Mouse (Mus musculus) stomach, embryonic 15.5 days (tissue): ENCODE data around the gene Hist1h3b. TPM values are rescaled to one million over a fixed set of nuclear protein-coding genes. Genes with fewer than 3 reads are reported as not detected.
A peak's percentile ranks its signal among the peaks of the same experiment; 100 is the strongest.

Experiments used
- ATAC-seq: fragments of 200-750 bp; cut with Nextera tagmentation; 2 replicates; pipeline ENCODE4 v1.8.0; 2017; ENCODE audit warnings: low read depth, moderate number of reproducible peaks, moderate TSS enrichment; ENCODE audit not compliant: insufficient read depth, low FRiP score
- H3K27ac ChIP-seq: fragments of 300-500 bp; sonication (generic); 2 replicates; pipeline ENCODE4 v1.5.1; 2015; ENCODE audit warnings: mild to moderate bottlenecking, inconsistent platforms
- H3K27me3 ChIP-seq: fragments of 300-500 bp; sonication (generic); replicated peaks from 2 replicates; pipeline ENCODE4 v1.6.1; 2015; ENCODE audit warnings: inconsistent platforms
- H3K36me3 ChIP-seq: fragments of 300-500 bp; sonication (generic); 2 replicates; pipeline ENCODE4 v1.6.1; 2015; ENCODE audit warnings: inconsistent platforms
- H3K4me1 ChIP-seq: fragments of 300-500 bp; sonication (generic); 2 replicates; pipeline ENCODE4 v1.6.1; 2015; ENCODE audit warnings: inconsistent platforms
- H3K4me2 ChIP-seq: fragments of 300-500 bp; sonication (generic); 2 replicates; pipeline ENCODE4 v1.6.1; 2015; ENCODE audit warnings: mild to moderate bottlenecking, inconsistent platforms
- H3K4me3 ChIP-seq: fragments of 300-500 bp; sonication (generic); replicated peaks from 2 replicates; pipeline ENCODE4 v1.5.1; 2015; ENCODE audit warnings: inconsistent platforms
- H3K9ac ChIP-seq: fragments of 300-500 bp; sonication (generic); 2 replicates; pipeline ENCODE4 v1.6.1; 2015; ENCODE audit warnings: inconsistent platforms
- H3K9me3 ChIP-seq: fragments of 300-500 bp; sonication (generic); 2 replicates; pipeline ENCODE4 v1.6.1; 2016; ENCODE audit warnings: inconsistent platforms
- WGBS: fragments of 180-500 bp; shearing (Covaris S2); methylation state at CpG from one replicate; pipeline ENCODE4 v1.1.7; 2015; 5-methylcytosine and 5-hydroxymethylcytosine counted together
- polyA plus RNA-seq: library from polyadenylated mRNA; unstranded; fragments of >200 nt; fragmentation: Nextera tagmentation; extraction: Ambion mirVana; gene quantifications from 2 replicates; pipeline ENCODE4 v1.2.1, GENCODE M21; 2015

The Hist1h3b gene
- polyA plus RNA-seq, 1 experiment from 2014 or later: 10.6 TPM

DNA sequence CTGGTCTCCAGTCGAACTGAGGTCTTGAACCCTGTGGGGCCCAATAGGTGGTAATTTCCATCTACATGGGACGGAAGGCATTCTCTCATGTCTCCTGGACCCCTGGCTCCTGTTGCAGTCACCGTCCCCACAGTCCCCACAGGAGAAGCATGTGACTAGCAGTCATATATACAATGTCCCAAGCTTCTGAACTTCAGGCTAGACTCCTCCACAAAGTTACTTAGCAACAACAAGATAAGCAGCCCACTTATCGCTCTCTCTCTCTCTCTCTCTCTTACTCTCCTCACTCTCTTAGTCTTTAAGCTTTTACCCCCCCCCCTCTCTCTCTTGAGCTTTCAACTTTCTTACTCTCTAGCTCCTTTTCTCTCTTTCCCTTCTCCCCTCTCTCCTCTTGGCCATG, 27.8 kb upstream of the Hist1h3b start:
- H3K4me3 ChIP-seq: no peak overlapping the region
- H3K4me2 ChIP-seq: no peak overlapping the region
- no peak overlapping the region for H3K9ac ChIP-seq
- no peak overlapping the region for H3K27ac ChIP-seq
- no peak for ATAC-seq
- no peaks in the 10 kb centered on the region for H3K9me3 ChIP-seq
- H3K36me3 ChIP-seq: no peaks in the 10 kb centered on the region
- 71% methylated on average over 4 of the region's 4 CpGs for WGBS
- no peaks in the 10 kb centered on the region for H3K27me3 ChIP-seq
- H3K4me1 ChIP-seq: no peaks in the 10 kb centered on the region

DNA sequence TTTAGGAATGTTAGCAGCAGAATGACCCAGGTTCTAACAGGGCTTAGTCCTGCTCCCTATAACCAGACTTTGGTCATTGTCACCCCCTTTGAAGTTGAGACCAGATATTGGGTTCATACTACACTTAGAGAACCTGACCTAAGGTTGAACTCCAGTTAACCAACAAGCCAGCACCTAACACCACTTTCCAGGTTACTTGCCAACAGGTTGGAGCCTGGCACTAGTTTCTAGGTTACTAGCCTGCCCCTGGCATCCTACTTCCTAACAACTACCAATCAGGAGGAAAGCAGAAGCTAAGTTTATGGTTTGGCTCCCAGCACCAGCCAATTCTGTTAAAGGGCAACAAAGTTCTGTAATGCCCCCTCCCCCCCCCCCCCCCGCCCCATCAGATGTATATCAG, 26.9 kb upstream of the Hist1h3b start:
- WGBS: no CpG with 5 or more reads among the region's 1 CpGs
- H3K9ac ChIP-seq: no peak overlapping the region
- no peak overlapping the region for H3K4me3 ChIP-seq
- H3K4me2 ChIP-seq: no peak overlapping the region
- no peak overlapping the region for H3K27ac ChIP-seq
- no peaks in the 10 kb centered on the region for H3K27me3 ChIP-seq
- H3K4me1 ChIP-seq: no peaks in the 10 kb centered on the region
- no peak for ATAC-seq
- no peaks in the 10 kb centered on the region for H3K36me3 ChIP-seq
- no peaks in the 10 kb centered on the region for H3K9me3 ChIP-seq

GRCm38 (mm10) chr13:23728472-23729191, 23.4 kb upstream of the Hist1h3b start:
- Histone ChIP-seq H3K27ac (peak overlapping the region; percentile 4; the same call in 1 of the 2 replicates), H3K36me3 (no peaks in the 10 kb centered on the region), H3K4me2 (no peak overlapping the region), H3K27me3 (no peaks in the 10 kb centered on the region), H3K9me3 (no peaks in the 10 kb centered on the region), H3K9ac (no peak overlapping the region), H3K4me3 (no peak overlapping the region), H3K4me1 (no peaks in the 10 kb centered on the region)
- ATAC-seq: no peak
- WGBS: 81% methylated on average over 18 of the region's 18 CpGs

- H3K27me3 ChIP-seq: no peaks in the 10 kb centered on the region
- no peak overlapping the region for H3K4me2 ChIP-seq
- H3K36me3 ChIP-seq: no peaks in the 10 kb centered on the region
- H3K4me3 ChIP-seq: no peak overlapping the region
- H3K27ac ChIP-seq: peak overlapping the region; percentile 4; the same call in 1 of the 2 replicates
- 89% methylated on average over 9 of the region's 9 CpGs for WGBS
- no peak for ATAC-seq
- no peak overlapping the region for H3K9ac ChIP-seq
- H3K9me3 ChIP-seq: no peaks in the 10 kb centered on the region
- no peaks in the 10 kb centered on the region for H3K4me1 ChIP-seq
Measured at GRCm38 (mm10) chr13:23729192-23729525, 22.9 kb upstream of the Hist1h3b start.

- Histone ChIP-seq H3K4me3 (no peak overlapping the region), H3K4me1 (no peaks in the 10 kb centered on the region), H3K36me3 (no peaks in the 10 kb centered on the region), H3K27me3 (no peaks in the 10 kb centered on the region), H3K9me3 (no peaks in the 10 kb centered on the region), H3K4me2 (no peak overlapping the region), H3K9ac (no peak overlapping the region), H3K27ac (no peak overlapping the region)
- ATAC-seq: no peak
- WGBS: 90% methylated on average over 5 of the region's 5 CpGs
Measured at GRCm38 (mm10) chr13:23729706-23730105, 22.4 kb upstream of the Hist1h3b start.

GRCm38 (mm10) chr13:23730479-23730878, 21.6 kb upstream of the Hist1h3b start:
- 18% methylated on average over 8 of the region's 8 CpGs for WGBS
- H3K4me3 ChIP-seq: no peak overlapping the region
- no peak overlapping the region for H3K4me2 ChIP-seq
- H3K9me3 ChIP-seq: no peaks in the 10 kb centered on the region
- H3K27me3 ChIP-seq: no peaks in the 10 kb centered on the region
- H3K4me1 ChIP-seq: no peaks in the 10 kb centered on the region
- no peak overlapping the region for H3K27ac ChIP-seq
- H3K36me3 ChIP-seq: no peaks in the 10 kb centered on the region
- H3K9ac ChIP-seq: no peak overlapping the region
- peak; percentile 72 for ATAC-seq

- Histone ChIP-seq H3K4me2 (no peak overlapping the region), H3K36me3 (no peaks in the 10 kb centered on the region), H3K27me3 (no peaks in the 10 kb centered on the region), H3K9me3 (no peaks in the 10 kb centered on the region), H3K4me3 (no peak overlapping the region), H3K4me1 (no peaks in the 10 kb centered on the region), H3K27ac (no peak overlapping the region), H3K9ac (no peak overlapping the region)
- WGBS: 25% methylated on average over 8 of the region's 8 CpGs
- no peak for ATAC-seq
Measured at GRCm38 (mm10) chr13:23732156-23732804, 19.8 kb upstream of the Hist1h3b start.

DNA sequence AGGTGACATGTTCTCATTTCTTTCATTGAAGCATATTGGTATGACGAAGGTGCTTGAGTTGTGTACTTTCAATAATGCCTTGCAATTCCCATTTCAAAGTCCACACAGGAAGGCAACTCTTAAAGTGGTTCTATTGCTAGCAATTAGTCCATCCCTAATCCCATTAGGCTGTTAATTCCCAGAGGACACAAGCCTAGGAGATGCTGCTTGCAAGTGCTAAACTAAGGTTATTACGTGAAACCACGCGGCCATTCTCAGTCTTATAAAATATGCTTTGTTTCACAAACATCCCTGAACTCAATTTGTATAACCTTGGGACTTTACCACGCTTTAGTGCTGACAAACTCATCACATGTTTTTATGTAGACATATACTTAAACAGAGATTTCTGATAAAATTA, 15.0 kb upstream of the Hist1h3b start:
- 88% methylated on average over 5 of the region's 5 CpGs for WGBS

DNA sequence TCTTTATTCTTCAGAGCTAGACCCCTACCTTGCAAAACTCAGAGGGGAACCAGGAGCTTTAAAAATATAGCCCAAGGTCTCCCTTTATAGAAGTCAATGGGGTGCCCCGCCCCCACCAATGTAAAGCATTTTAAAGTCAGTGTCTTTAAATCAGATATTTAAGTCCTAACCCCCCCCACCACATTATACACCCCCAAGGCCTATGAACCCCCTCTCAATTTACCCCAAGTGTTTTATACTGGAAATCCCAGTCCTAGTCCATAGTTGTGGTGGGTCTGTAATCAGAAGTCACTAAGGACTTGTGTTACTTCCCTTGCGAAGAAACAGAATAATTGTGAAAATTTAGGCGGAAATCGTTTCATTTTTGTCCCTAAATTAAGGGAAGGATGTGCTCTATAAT, 14.0 kb upstream of the Hist1h3b start:
- H3K4me3 ChIP-seq: peak overlapping the region; percentile 64; the same call in 1 of the 2 replicates
- H3K36me3 ChIP-seq: no peaks in the 10 kb centered on the region
- H3K4me2 ChIP-seq: peak overlapping the region; percentile 95
- ATAC-seq: no peak
- peak overlapping the region; percentile 99 for H3K27ac ChIP-seq
- no peaks in the 10 kb centered on the region for H3K9me3 ChIP-seq
- H3K9ac ChIP-seq: no peak overlapping the region
- 25% methylated on average over 4 of the region's 4 CpGs for WGBS
- no peaks in the 10 kb centered on the region for H3K4me1 ChIP-seq
- no peaks in the 10 kb centered on the region for H3K27me3 ChIP-seq

More for the DNA sequence above, 15.0 kb upstream of the Hist1h3b start:
- Histone ChIP-seq H3K4me3 (no peak overlapping the region), H3K4me1 (no peaks in the 10 kb centered on the region), H3K36me3 (no peaks in the 10 kb centered on the region), H3K27me3 (no peaks in the 10 kb centered on the region), H3K27ac (no peak overlapping the region), H3K4me2 (no peak overlapping the region), H3K9ac (no peak overlapping the region), H3K9me3 (no peaks in the 10 kb centered on the region)
- ATAC-seq: no peak

- no peaks in the 10 kb centered on the region for H3K36me3 ChIP-seq
- ATAC-seq: peak; percentile 91
- peak within 1 kb of the TSS; percentile 95 for H3K4me2 ChIP-seq
- H3K27me3 ChIP-seq: no peaks in the 10 kb centered on the region
- H3K9me3 ChIP-seq: no peaks in the 10 kb centered on the region
- H3K9ac ChIP-seq: peak within 1 kb of the TSS; percentile 91
- under 1% methylated on average over 38 of the region's 38 CpGs for WGBS
- peak within 1 kb of the TSS; percentile 99 for H3K27ac ChIP-seq
- peak within 1 kb of the TSS; percentile 64 for H3K4me3 ChIP-seq
- no peaks in the 10 kb centered on the region for H3K4me1 ChIP-seq
Measured at GRCm38 (mm10) chr13:23738677-23739068, 13.4 kb upstream of the Hist1h3b start, which contains the start of gene Hist1h1c. TSS of gene Hist1h1c (plus strand) at chr13:23738808.

DNA sequence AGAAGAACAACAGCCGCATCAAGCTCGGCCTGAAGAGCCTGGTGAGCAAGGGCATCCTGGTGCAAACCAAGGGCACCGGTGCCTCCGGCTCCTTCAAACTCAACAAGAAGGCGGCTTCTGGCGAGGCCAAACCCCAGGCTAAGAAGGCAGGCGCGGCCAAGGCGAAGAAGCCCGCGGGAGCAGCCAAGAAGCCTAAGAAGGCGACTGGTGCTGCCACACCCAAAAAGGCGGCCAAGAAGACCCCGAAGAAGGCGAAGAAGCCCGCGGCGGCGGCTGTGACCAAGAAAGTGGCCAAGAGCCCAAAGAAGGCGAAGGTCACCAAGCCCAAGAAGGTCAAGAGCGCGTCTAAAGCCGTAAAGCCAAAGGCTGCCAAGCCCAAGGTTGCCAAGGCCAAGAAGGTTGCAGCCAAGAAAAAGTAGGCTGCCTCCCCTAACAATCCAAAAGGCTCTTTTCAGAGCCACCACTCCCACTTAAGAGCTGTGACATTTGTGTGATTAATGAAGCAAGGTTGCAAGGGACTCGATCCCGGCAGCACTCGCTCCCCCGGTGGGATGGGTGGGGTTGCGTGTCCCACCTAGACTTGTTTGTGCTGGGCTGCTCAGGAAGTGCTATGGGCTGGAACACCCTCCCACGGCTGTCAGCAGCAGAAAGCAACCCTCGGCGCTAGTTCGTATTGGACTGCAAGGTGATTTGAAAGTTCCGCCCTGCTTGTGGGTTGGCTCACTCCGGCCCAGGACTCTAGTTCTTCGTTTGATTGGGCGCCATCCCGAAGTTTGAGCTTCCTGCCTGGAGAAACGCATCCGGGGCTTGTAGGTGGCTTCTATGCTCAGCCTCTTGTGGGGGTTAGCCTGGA, 12.8 kb upstream of the Hist1h3b start:
- Histone ChIP-seq H3K4me3 (peak overlapping the region; percentile 64), H3K36me3 (no peaks in the 10 kb centered on the region), H3K9me3 (no peaks in the 10 kb centered on the region), H3K4me1 (0 out of 2 replicates have a peak, but pooled peaks cover 2% of the 10 kb centered on the region), H3K27me3 (no peaks in the 10 kb centered on the region), H3K4me2 (peak overlapping the region; percentile 95), H3K27ac (peak overlapping the region; percentile 99), H3K9ac (peak overlapping the region; percentile 91)
- under 1% methylated on average over 39 of the region's 39 CpGs for WGBS
- ATAC-seq: peak; percentile 89

- ATAC-seq: no peak
Measured at GRCm38 (mm10) chr13:23739922-23740252, 12.2 kb upstream of the Hist1h3b start.

More at GRCm38 (mm10) chr13:23739922-23740252, 12.2 kb upstream of the Hist1h3b start:
- Histone ChIP-seq H3K4me2 (peak overlapping the region; percentile 95), H3K27me3 (no peaks in the 10 kb centered on the region), H3K27ac (peak overlapping the region; percentile 99), H3K9me3 (no peaks in the 10 kb centered on the region), H3K4me1 (0 out of 2 replicates have a peak, but pooled peaks cover 2% of the 10 kb centered on the region), H3K36me3 (no peaks in the 10 kb centered on the region), H3K9ac (peak overlapping the region; percentile 91), H3K4me3 (peak overlapping the region; percentile 64)
- WGBS: 0% methylated on average over 14 of the region's 14 CpGs
